Mouse (Mus musculus) C2C12 (cell line): ENCODE data around the gene Fxyd4.

Experiments
- CTCF ChIP-seq: IDR thresholded peaks from one replicate; pipeline ENCODE4 v1.5.1; 2011; ENCODE audit not compliant: control insufficient read depth, insufficient read depth, insufficient read length
- MAX ChIP-seq: IDR thresholded peaks from one replicate; pipeline ENCODE4 v1.6.1; 2011; ENCODE audit warnings: mild to moderate bottlenecking, control low read depth
- MYOD1 ChIP-seq: IDR thresholded peaks from one replicate; pipeline ENCODE4 v1.6.1; 2011; ENCODE audit warnings: low read depth; ENCODE audit not compliant: control insufficient read depth, insufficient read length
- MYOG ChIP-seq: IDR thresholded peaks from one replicate; pipeline ENCODE4 v1.6.1; 2011; ENCODE audit not compliant: control insufficient read depth, insufficient read length; ENCODE audit errors: extremely low read depth
- USF1 ChIP-seq: IDR thresholded peaks from one replicate; pipeline ENCODE4 v1.6.1; 2011; ENCODE audit warnings: low read depth, mild to moderate bottlenecking, control low read depth, moderate library complexity

DNA sequence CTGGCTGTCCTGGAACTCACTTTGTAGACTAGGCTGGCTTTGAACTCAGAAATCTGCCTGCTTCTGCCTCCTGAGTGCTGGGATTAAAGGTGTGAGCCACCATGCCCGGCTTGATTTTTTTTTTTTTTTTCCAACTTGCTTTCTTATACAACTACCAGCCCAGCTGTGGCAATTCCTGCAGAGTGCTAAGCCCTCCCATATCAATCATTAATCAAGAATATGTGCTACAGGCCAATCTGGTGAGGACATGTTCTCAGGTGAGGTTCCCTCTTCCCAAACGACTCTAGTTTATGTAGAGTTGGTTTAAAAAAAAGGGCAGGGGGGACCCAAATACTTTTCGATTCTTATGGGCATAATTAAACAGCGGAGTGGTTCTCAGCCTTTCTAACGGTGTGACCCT, 39.7 kb downstream of the Fxyd4 start:
- TF ChIP-seq CTCF (no peak), MYOG (no peak), MAX (no peak), USF1 (no peak), MYOD1 (no peak)
